Mouse (Mus musculus): ENCODE measurements around the gene Nrtn. TPM values are rescaled to one million over a fixed set of nuclear protein-coding genes. Genes with fewer than 3 reads are reported as not detected.
A peak's percentile ranks its signal among the peaks of the same experiment; 100 is the strongest.

Nrtn gene
- 37.6 and 44.4 TPM in 2 replicates for polyA plus RNA-seq (2012; rRNA removed)

DNA sequence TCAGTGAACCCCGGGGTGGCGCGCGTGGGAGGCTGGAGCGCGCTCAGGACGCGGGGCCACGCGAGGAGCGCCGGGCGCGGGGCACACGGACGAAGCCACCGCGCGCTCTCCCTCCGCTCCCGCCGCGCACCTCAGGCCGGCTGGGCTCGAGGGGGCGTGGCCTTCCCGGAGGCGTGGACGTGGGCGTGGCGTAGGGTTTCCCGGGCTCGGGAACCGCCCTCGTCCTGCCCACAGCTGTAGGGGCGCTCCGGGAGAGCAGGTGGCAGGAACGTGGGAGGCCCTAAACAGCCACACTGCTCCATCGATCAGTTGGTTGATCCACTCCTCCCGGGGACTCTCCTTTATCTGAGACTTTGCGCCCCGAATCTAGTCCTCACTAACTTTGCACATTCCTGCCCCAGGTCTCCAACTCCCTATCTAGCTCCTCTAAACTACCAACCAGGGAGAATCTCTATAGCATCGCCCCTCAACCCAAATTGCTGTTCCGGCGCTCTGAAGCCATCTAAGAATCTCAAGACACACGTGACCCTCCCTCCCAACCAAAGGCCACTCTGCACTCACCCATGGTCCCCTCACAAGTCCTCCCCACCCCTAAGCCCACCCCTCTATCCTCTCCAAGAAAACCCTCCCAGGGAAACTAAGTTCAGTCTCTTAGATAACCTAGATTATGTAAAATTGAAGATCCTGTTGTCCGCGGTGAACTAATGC is at the start of gene Nrtn:
Gene Nrtn, minus strand, starts transcription at position 115 of the 708 bp plus-strand sequence.
- Histone ChIP-seq H3K27ac (ENCODE audit: control insufficient read depth, insufficient read depth, low read length) (no peak within 1 kb of the TSS), H3K27me3 (ENCODE audit: control insufficient read depth, insufficient read depth, low read length) (no peaks in the 10 kb centered on the region), H3K4me1 (replicated peaks; ENCODE audit: control insufficient read depth, insufficient read depth, low read length) (peaks cover 44% of the 10 kb centered on the region), H3K4me3 (ENCODE audit: control insufficient read depth, insufficient read depth, low read length) (peak within 1 kb of the TSS; percentile 35), H3K36me3 (ENCODE audit: control insufficient read depth, insufficient read depth, low read length) (no peaks in the 10 kb centered on the region)
- TF ChIP-seq POLR2A (IDR thresholded peaks at IDR 0.05; ENCODE audit: control insufficient read depth, extremely low read depth, insufficient read depth, low read length, poor library complexity), result 0 out of 2 replicates have a peak, but pooled peaks have one; percentile 18
- no peak for TF ChIP-seq CTCF (IDR thresholded peaks at IDR 0.05; ENCODE audit: borderline replicate concordance, control insufficient read depth, extremely low read depth, insufficient read depth, low read length, poor library complexity)
- peak; percentile 86 for DNase-seq
- under 1% methylated on average over 48 of the region's 48 CpGs for WGBS

DNA sequence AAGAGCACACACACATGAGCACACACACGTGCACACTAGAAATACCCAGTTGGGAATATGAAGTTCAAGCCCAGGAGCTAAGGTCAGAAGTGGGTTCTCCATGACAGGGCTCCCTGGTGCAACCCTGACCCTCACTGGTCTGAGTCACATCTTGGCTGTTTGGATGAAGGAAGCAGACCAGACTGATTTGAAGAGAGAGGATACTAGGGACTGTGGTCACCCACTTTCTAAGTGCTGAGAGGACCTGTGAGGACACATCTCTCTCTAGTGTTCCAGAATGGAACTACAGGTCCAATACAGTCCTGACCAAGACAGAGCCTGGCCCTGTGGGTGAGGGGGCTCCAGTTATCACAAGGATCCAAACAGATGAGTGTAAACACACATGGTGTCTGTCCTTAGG is 48.5 kb upstream of the Nrtn start:
- Histone ChIP-seq H3K36me3 (ENCODE audit: control insufficient read depth, insufficient read depth, low read length) (peaks cover 3% of the 10 kb centered on the region; the same call in 1 of the 2 replicates), H3K27ac (ENCODE audit: control insufficient read depth, insufficient read depth, low read length) (no peak overlapping the region), H3K27me3 (ENCODE audit: control insufficient read depth, insufficient read depth, low read length) (no peaks in the 10 kb centered on the region), H3K4me1 (replicated peaks; ENCODE audit: control insufficient read depth, insufficient read depth, low read length) (peaks cover 10% of the 10 kb centered on the region; the same call in 1 of the 2 replicates), H3K4me3 (ENCODE audit: control insufficient read depth, insufficient read depth, low read length) (no peak overlapping the region)
- TF ChIP-seq POLR2A (IDR thresholded peaks at IDR 0.05; ENCODE audit: control insufficient read depth, extremely low read depth, insufficient read depth, low read length, poor library complexity) (no peak), CTCF (IDR thresholded peaks at IDR 0.05; ENCODE audit: borderline replicate concordance, control insufficient read depth, extremely low read depth, insufficient read depth, low read length, poor library complexity) (no peak)
- 96% methylated on average over 1 of the region's 1 CpGs for WGBS
- no peak for DNase-seq

DNA sequence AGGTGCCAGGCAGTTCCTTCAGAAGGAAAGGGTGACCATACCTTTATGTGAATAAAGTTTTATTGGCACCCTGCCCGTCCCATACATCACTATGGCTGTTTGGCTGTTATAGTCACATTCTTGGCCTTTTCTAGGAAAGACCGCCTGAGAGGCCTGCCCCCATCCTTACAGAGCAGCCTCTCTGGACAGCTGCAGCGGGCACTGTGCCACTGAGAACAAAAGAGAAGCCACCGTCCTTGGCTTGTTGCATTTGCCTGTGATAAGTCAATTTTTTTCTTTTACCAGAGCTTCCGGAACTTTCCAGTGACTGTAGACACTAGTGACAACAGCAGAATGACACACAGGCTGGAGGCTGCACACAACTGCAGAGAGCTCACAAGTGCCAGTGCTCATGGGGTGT is 47.6 kb upstream of the Nrtn start:
- no peak for DNase-seq
- Histone ChIP-seq H3K4me3 (ENCODE audit: control insufficient read depth, insufficient read depth, low read length) (no peak overlapping the region), H3K27me3 (ENCODE audit: control insufficient read depth, insufficient read depth, low read length) (no peaks in the 10 kb centered on the region), H3K4me1 (replicated peaks; ENCODE audit: control insufficient read depth, insufficient read depth, low read length) (peaks cover 2% of the 10 kb centered on the region; the same call in 1 of the 2 replicates), H3K36me3 (ENCODE audit: control insufficient read depth, insufficient read depth, low read length) (peaks cover 3% of the 10 kb centered on the region; the same call in 1 of the 2 replicates), H3K27ac (ENCODE audit: control insufficient read depth, insufficient read depth, low read length) (no peak overlapping the region)
- 90% methylated on average over 5 of the region's 5 CpGs for WGBS
- no peak for TF ChIP-seq CTCF (IDR thresholded peaks at IDR 0.05; ENCODE audit: borderline replicate concordance, control insufficient read depth, extremely low read depth, insufficient read depth, low read length, poor library complexity)
- no peak for TF ChIP-seq POLR2A (IDR thresholded peaks at IDR 0.05; ENCODE audit: control insufficient read depth, extremely low read depth, insufficient read depth, low read length, poor library complexity)

DNA sequence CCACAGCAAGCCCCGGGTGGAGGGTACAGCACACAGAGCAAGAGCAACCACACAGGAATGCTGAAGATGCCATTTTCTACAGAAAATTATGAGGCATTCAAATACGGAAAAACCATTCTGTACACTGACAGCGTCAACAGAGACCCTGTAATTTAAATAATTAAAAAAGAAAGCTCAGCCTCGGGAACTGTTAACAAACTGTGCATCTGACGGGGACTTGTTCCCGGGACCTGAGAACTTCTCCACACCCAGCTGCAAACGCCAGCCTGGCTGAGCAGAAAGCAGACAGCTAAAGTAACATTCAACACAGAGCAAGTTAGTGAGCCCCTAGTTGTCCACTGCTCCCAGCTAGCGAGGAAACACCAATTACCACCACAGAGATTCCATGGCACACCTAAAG is 44.7 kb upstream of the Nrtn start:
- Histone ChIP-seq H3K4me3 (ENCODE audit: control insufficient read depth, insufficient read depth, low read length) (no peak overlapping the region), H3K36me3 (ENCODE audit: control insufficient read depth, insufficient read depth, low read length) (peaks cover 3% of the 10 kb centered on the region; the same call in 1 of the 2 replicates), H3K27ac (ENCODE audit: control insufficient read depth, insufficient read depth, low read length) (no peak overlapping the region), H3K4me1 (replicated peaks; ENCODE audit: control insufficient read depth, insufficient read depth, low read length) (no peaks in the 10 kb centered on the region), H3K27me3 (ENCODE audit: control insufficient read depth, insufficient read depth, low read length) (no peaks in the 10 kb centered on the region)
- no peak for DNase-seq
- TF ChIP-seq POLR2A (IDR thresholded peaks at IDR 0.05; ENCODE audit: control insufficient read depth, extremely low read depth, insufficient read depth, low read length, poor library complexity) (no peak), CTCF (IDR thresholded peaks at IDR 0.05; ENCODE audit: borderline replicate concordance, control insufficient read depth, extremely low read depth, insufficient read depth, low read length, poor library complexity) (no peak)
- 96% methylated on average over 8 of the region's 8 CpGs for WGBS

DNA sequence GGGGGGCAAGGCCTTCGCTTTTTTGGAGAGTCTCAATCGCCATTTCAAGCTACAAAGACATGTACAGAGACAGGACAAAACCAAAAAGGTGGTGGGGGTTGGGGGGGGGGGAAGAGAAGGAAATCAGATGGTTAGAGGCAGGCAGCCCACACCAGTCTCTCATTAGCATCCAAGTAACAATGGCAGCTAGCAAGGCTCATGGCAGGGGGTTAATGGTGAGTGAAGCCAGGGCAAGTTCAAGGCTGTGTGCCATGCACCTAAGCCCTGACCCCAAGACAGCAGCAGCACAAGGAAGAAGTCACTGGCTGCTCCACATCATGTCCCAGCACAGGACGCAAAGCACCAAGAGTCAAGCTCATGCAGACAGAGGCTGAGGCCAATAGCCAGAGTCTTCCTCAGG is 41.9 kb upstream of the Nrtn start:
- H3K4me1 ChIP-seq (replicated peaks; ENCODE audit: control insufficient read depth, insufficient read depth, low read length), result no peaks in the 10 kb centered on the region
- TF ChIP-seq POLR2A (IDR thresholded peaks at IDR 0.05; ENCODE audit: control insufficient read depth, extremely low read depth, insufficient read depth, low read length, poor library complexity) (no peak), CTCF (IDR thresholded peaks at IDR 0.05; ENCODE audit: borderline replicate concordance, control insufficient read depth, extremely low read depth, insufficient read depth, low read length, poor library complexity) (no peak)

DNA sequence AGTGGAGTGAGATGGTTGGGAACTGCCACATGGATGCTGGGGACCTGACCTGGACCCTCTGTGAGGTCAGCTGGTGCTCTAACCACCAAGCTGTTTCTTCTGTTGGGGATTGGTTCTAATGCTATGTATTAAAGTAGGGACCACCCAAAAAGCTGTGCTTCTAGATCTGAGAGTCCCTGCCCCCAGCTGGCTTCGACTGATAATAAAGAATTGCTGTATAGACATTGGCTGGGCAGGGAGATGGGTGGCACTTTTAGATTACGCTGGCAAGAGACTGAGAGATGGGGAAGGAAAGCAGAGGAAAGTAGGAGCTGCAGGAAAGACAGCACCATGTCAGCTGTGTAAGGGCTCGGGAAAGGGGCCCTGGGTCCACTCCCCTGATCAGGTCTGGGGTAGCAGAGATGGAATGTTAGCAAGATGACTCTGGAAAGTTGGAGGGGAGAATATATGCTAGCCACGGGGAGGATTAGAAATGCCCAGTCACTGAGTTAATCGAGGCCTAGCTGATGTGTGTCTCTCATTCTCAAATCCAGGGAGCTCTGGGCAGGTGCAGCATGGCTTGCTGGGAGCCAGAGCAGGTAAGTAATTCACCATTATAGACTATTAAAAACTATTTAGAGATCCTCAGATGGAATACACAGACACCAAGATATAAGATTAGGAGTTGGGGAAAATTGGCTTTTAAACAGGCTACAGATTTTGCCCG is 36.4 kb upstream of the Nrtn start:
- 93% methylated on average over 6 of the region's 6 CpGs for WGBS
- H3K36me3 ChIP-seq (ENCODE audit: control insufficient read depth, insufficient read depth, low read length), result no peaks in the 10 kb centered on the region
- H3K4me3 ChIP-seq (ENCODE audit: control insufficient read depth, insufficient read depth, low read length), result no peak overlapping the region
- DNase-seq, result no peak
- H3K4me1 ChIP-seq (replicated peaks; ENCODE audit: control insufficient read depth, insufficient read depth, low read length), result no peaks in the 10 kb centered on the region
- TF ChIP-seq CTCF (IDR thresholded peaks at IDR 0.05; ENCODE audit: borderline replicate concordance, control insufficient read depth, extremely low read depth, insufficient read depth, low read length, poor library complexity) (no peak), POLR2A (IDR thresholded peaks at IDR 0.05; ENCODE audit: control insufficient read depth, extremely low read depth, insufficient read depth, low read length, poor library complexity) (no peak)
- no peaks in the 10 kb centered on the region for H3K27me3 ChIP-seq (ENCODE audit: control insufficient read depth, insufficient read depth, low read length)
- H3K27ac ChIP-seq (ENCODE audit: control insufficient read depth, insufficient read depth, low read length), result no peak overlapping the region

More for the DNA sequence above, 41.9 kb upstream of the Nrtn start:
- no peak overlapping the region for H3K4me3 ChIP-seq (ENCODE audit: control insufficient read depth, insufficient read depth, low read length)
- no peak for DNase-seq
- no peaks in the 10 kb centered on the region for H3K27me3 ChIP-seq (ENCODE audit: control insufficient read depth, insufficient read depth, low read length)
- H3K36me3 ChIP-seq (ENCODE audit: control insufficient read depth, insufficient read depth, low read length), result peaks cover 3% of the 10 kb centered on the region; the same call in 1 of the 2 replicates
- no peak overlapping the region for H3K27ac ChIP-seq (ENCODE audit: control insufficient read depth, insufficient read depth, low read length)
- 91% methylated on average over 3 of the region's 3 CpGs for WGBS
